Mouse (Mus musculus): ENCODE measurements around the gene Rps18.
"Not testable (repeated sequence)": the region's sequence is repeated elsewhere in the genome, so short reads cannot be mapped to it uniquely, and the experiment has no call there.

The Rps18 gene

DNA sequence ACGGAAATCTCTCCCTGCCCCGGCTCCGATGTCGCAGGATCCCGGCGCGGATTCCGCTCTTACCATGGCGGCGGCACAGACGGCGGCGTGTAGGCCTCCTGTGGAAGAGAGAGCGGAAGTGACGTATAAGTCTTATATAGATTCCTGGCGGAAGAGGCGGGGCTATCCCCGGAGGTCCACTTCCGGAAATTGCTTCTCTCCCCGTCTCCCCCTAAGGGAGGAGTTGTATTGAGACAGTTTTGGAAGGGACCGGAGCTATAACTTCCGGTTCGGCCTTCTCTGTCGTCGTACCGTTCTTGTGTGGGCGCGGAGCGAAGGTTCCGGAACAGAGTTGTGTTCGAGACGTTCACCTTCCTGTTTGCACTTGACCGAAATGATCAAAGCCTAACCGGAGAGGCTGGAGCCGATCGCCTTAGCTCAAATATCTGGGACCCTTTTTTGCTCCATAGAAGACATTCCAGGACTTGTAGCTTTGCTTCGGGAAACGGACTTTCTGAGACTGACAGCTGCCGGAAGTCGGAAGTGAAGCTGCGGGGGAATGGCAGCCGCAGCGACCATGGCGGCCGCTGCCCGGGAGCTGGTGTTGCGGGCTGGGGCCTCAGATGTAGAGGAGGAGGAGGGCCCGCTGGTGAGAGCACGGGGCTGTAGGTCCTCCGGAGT is at the start of gene Rps18, which contains the start of gene Vps52:
Gene Rps18 (minus strand): TSS at position 447 of the 660 bp plus-strand sequence.
Gene Vps52 (plus strand): TSS at position 258 of the 660 bp plus-strand sequence.
- DNase-seq (ENCODE audit: low spot score): peak; percentile 95

- peak; percentile 54 for DNase-seq (ENCODE audit: low spot score)
These were observed 47.6 kb upstream of the Rps18 start for GRCm38 (mm10) chr17:34003426-34003825.

DNA sequence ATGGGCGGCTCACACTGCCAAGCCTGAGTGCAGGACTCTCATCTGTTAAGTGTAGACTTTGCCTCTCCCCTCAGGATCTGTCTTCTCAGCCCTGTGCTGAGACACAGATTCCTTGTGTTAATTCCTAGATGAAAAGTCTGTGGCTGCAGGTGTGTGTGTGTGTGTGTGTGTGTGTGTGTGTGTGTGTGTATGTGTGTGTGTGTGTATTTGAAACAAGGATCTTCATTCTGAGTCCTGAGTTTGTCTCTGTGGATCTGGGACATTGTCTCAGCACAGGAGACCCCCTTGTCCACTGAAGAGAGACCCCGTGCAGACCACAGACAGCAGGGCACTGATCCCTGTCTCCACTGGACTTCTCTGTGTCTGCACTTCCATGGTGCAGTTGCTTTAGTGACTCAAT is 45.0 kb upstream of the Rps18 start:
- not testable (repeated sequence) for DNase-seq (ENCODE audit: low spot score)

DNA sequence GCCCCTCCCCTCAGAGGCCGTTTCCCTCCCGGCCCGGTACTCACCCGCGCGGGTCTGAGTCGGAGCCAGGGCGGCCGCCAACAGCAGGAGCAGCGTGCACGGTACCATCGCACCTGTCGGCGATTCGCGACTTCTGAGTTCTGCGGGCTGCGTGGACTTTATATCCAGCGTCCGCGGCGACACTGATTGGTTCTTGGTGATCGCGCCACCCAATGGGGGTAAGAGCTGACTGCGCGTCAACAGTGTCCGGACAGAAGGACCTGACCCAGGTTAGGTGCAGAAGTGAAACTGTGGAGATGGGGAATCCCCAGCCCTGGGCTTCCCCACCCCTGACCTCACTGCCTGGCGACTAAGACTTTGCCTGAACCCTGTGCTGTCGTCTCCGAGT is 44.3 kb upstream of the Rps18 start, which contains the start of gene H2-K1:
Gene H2-K1 (minus strand): TSS at position 198 of the 388 bp plus-strand sequence.
- DNase-seq (ENCODE audit: low spot score): peak; percentile 86

GRCm38 (mm10) chr17:33999341-34000149 is 43.7 kb upstream of the Rps18 start:
- DNase-seq (ENCODE audit: low spot score): peak; percentile 35

GRCm38 (mm10) chr17:33998697-33999096 is 42.9 kb upstream of the Rps18 start:
- peak; percentile 31 for DNase-seq (ENCODE audit: low spot score)

- not testable (repeated sequence) for DNase-seq (ENCODE audit: low spot score)
These were observed 41.2 kb upstream of the Rps18 start for GRCm38 (mm10) chr17:33997025-33997424.

- no peak for DNase-seq (ENCODE audit: low spot score)
These were observed 39.9 kb upstream of the Rps18 start for GRCm38 (mm10) chr17:33995651-33996050.

DNA sequence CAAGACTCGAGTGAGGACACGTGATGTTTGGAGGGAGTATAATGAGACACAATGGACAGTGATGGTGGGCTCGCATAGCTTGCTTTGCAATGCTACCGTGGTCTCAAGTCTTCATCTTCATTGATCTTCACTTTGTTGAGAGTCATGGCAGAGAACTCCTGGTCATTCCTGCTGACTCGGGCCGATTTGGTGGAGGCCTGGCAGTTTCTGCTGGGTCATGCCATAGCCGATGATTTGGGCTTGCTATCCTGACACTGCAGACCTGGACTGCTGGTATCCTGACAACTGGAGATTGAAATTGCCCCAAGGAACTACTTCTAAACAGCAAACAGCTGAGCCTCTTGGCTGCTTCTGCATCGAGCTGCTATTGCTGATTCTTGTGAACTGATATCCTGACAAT is 39.2 kb upstream of the Rps18 start:
- no peak for DNase-seq (ENCODE audit: low spot score)

GRCm38 (mm10) chr17:33991788-33992664 is 36.2 kb upstream of the Rps18 start:
- peak; percentile 46 for DNase-seq (ENCODE audit: low spot score)

- peak; percentile 74 for DNase-seq (ENCODE audit: low spot score)
These were observed 26.3 kb upstream of the Rps18 start for GRCm38 (mm10) chr17:33982136-33982535.

GRCm38 (mm10) chr17:33981192-33981909 is 25.6 kb upstream of the Rps18 start:
- DNase-seq (ENCODE audit: low spot score): peak; percentile 85

- no peak for DNase-seq (ENCODE audit: low spot score)
These were observed 24.6 kb upstream of the Rps18 start for GRCm38 (mm10) chr17:33980181-33981035.

DNA sequence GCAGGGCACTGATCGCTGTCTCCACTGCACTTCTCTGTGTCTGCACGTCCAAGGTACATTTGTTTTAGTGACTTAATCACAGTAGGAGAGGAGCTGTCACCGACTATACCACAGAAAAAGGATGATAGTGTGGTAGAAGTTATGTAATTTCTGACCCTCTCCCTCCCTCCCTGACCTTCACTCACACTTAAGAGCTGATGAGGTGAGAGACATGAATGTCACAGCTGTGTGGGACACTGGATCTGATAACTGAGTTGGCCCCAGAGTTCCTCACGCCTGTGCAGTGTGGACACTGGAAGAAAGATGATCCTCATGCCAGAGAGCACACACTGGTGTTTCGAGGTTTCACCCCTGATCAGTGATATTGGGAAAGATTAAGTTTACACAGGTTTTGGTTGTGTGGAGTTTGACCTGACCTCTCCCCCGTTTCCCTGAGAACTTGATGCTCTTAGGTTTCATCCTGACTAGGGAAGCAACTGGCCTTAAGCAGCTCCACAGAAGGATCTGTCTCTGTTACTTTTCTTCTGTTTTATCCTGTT is 23.8 kb upstream of the Rps18 start:
- no peak for DNase-seq (ENCODE audit: low spot score)

- peak; percentile 80 for DNase-seq (ENCODE audit: low spot score)
These were observed 22.8 kb upstream of the Rps18 start for GRCm38 (mm10) chr17:33978631-33979031.

- DNase-seq (ENCODE audit: low spot score): peak; percentile 17
These were observed 22.2 kb upstream of the Rps18 start for GRCm38 (mm10) chr17:33977861-33978557.

- DNase-seq (ENCODE audit: low spot score): no peak
These were observed 17.8 kb upstream of the Rps18 start for GRCm38 (mm10) chr17:33973572-33973971.

- DNase-seq (ENCODE audit: low spot score): no peak
These were observed 16.9 kb upstream of the Rps18 start for GRCm38 (mm10) chr17:33972691-33973090.

GRCm38 (mm10) chr17:33969394-33969793 is 13.6 kb upstream of the Rps18 start:
- peak; percentile 21 for DNase-seq (ENCODE audit: low spot score)

DNA sequence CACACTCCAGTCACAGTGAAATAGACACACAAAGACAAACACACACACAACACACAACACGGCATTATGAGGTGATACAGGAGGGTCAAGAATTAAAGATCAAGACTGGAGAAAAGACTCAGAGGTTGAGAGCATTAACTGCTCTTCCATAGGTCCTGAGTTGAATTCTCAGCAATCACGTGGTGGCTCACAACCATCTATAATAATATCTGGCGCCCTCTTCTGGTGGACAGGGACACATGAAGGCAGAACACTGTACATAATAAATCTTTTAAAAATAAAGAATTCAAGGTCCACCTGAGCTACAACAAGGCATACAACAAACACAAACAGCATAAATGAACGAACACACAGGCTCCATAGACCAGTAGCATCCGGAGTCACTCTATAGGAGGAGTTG is 13.1 kb upstream of the Rps18 start:
- DNase-seq (ENCODE audit: low spot score): no peak

Measured in spleen, adult 12 weeks (tissue).